Mouse (Mus musculus) activated CD4-positive, CD25-positive, alpha-beta regulatory T cell (primary cell): ENCODE results near the gene Vmn2r48. TPM values are rescaled to one million over a fixed set of nuclear protein-coding genes. Genes with fewer than 3 reads are reported as not detected.

Experiments
- polyA plus RNA-seq, 2 experiments: library from polyadenylated mRNA; unstranded; fragments of 100-300 nt; shearing (Covaris generic); gene quantifications; one replicate each; pipeline ENCODE4 v1.2.1; 2017

Vmn2r48 gene
- polyA plus RNA-seq = not detected

GRCm38 (mm10) chr7:9953485-9953884, at the start of gene Vmn2r48:
Gene Vmn2r48, minus strand, starts transcription at chr7:9953585.

GRCm38 (mm10) chr7:9992157-9992556, 38.8 kb upstream of the Vmn2r48 start, which contains the start of gene Vmn2r49:
Gene Vmn2r49, minus strand, starts transcription at chr7:9992257.

Other genes with a start within 250 kb of the Vmn2r48 start
- not detected for gene Vmn2r46, start 183.0 kb downstream of the Vmn2r48 start, polyA plus RNA-seq
- not detected for gene Vmn2r47, start 112.3 kb downstream of the Vmn2r48 start, polyA plus RNA-seq
- gene Vmn2r49, start 38.7 kb upstream of the Vmn2r48 start, polyA plus RNA-seq = under 1 TPM in 1 of 2 experiments, not detected in 1; 0.16 TPM
- gene Vmn2r50, start 99.7 kb upstream of the Vmn2r48 start, polyA plus RNA-seq = under 1 TPM in 1 of 2 experiments, not detected in 1; 0.49 TPM
- gene Vmn2r51, start 152.2 kb upstream of the Vmn2r48 start, polyA plus RNA-seq = under 1 TPM in 1 of 2 experiments, not detected in 1; 0.14 TPM
- gene Vmn2r52, start 223.0 kb upstream of the Vmn2r48 start, polyA plus RNA-seq = under 1 TPM; 0.07 to 0.11 TPM